Mouse (Mus musculus): Measurements from ENCODE around the gene Spon2.

Spon2 gene

DNA sequence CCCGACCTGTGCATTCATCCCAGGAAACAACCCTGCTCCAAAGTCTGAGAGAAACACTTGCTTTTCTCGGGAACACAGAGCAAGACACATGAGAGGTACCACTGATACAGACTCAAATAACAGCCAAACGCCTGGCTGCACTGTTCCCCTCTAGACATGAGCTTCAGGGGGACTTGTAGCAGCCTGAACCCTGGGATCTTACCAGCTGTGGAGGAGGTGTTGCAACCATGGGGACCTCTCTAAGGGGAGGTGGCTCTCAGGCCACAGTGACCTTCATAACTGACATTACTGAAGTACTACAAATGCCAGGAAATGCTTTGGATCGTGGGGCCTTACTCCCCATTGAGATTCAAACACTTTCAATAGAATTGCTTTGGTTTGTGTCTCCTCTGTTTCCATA is 3.5 kb downstream of the Spon2 start:
- no peak for DNase-seq

- DNase-seq, result no peak
Observed at GRCm38 (mm10) chr5:33211254-33211653, 7.0 kb downstream of the Spon2 start.

- DNase-seq, result no peak
Observed at GRCm38 (mm10) chr5:33210515-33210914, 7.7 kb downstream of the Spon2 start.

DNA sequence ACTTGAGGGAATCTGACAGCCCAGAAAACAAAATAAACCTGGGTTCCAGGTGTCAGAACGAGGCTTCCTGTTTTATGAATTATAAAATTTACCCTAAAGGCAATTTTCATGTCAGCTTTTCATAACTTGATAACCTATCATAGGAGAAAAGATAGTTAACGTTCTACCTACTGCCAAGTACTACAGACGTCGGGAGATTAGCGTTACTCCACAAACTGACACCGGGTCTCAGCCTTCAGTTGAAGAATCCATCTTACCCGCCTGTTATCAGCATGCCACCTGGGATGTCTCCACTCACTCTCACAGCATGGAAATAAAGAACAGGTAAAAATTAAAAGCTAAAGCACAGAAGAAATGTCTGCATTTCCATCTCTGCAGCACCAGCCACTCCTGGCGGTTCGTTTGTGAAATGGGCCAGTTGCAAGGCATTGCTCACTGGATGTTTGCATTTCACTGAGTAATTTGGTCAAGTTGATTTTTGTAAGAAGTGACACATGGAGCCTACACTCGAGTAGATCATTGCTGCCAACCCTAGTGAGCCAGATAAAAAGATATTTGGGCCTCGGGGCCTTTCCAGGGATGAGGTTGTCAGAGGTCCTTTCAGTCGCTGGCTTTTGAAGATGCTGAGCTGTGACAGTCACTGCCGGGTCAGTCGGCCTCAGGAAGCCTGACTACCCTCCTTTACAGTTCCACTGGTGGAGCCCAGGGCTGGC is 9.6 kb downstream of the Spon2 start:
- no peak for DNase-seq

DNA sequence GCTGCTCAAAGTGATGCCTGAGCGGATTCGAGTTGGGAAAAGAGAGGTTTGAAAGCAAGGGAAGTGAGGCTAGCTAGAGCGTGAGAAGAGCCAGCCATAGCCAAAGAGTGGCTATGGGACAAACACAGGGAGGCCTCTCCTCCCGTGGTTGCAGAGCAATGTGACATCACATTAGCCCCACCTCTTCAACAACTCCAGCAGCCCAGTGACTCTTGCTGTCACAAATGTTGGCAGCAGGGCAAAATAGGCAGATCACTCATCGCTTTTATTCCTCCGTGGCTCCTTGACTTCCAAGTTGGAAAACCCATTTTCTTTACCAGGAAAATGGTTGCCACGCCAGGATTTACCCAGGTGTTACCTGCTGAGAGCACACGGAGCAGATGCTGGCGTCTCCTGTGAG is 11.1 kb downstream of the Spon2 start:
- no peak for DNase-seq

GRCm38 (mm10) chr5:33206328-33206727 is 11.9 kb downstream of the Spon2 start:
- DNase-seq, result no peak

DNA sequence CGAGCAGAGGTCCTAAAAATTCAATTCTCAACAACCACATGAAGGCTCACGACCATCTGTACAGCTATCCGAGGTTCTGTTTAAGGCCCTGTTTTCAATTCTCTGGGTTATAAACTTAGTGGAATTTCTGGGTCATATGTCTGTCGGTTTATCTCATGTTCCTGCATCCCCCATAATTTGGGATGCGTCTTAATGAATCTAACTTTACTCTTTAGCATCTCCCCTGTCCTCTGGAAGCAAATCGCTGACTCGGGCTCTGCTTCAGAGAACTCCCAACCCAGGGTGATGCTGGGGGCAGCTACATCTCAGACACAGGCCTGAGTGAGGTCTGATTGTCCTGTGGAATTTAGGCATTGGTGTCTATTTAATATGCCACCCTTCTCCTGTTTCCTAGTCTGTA is 14.0 kb downstream of the Spon2 start:
- no peak for DNase-seq

GRCm38 (mm10) chr5:33203691-33204242 is 14.5 kb downstream of the Spon2 start:
- peak; percentile 80 for DNase-seq

- no peak for DNase-seq
Observed at GRCm38 (mm10) chr5:33203171-33203565, 15.1 kb downstream of the Spon2 start.

DNA sequence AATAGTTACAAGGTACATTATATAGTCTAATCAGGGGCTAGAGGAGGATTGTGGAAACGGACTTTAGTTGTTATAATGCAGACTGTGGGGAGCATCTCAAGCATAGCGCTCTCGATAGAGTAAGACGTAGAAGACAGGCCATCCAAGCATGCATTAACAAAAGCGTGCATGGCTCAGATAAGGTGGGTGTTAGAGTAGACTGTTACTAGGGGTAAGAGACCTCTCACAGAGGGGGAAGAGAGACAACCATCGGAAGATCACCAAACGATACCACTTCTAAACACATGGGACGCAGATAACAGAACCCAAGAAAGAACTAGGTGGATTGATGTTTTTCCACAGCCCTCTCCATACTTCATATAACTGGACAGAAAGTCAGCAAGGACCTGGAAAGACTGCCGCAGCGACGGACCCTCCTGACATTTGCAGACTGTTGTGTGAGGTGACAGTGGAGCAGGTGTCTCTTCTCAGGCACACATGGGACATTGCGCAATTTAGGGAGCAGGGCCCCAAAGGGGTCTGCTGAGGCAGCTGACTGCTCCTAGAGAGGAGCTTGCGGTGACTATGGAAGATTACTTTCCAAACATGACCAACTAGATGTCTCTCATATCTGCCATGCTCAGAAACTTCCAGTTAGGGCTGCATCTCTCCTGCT is 15.6 kb downstream of the Spon2 start:
- DNase-seq, result no peak

DNA sequence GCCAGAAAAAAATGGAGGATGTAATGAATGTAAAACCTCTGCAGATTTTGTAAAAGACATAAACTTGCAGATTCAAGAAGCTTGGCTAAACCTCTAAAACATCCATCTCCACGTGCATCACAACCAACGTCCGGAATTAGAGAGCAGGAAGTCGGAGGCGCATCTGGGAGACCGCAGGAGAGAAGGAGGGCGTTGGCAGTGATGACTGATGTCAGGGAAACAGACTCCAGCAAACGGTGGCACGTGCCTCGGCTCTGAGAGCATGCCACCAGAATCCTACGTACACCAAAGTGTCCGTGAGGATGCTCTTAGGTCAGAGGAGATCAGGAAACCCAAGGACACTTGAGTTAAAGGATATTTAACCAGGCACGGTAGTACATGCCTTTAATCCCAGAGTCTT is 16.6 kb downstream of the Spon2 start:
- DNase-seq, result no peak

DNA sequence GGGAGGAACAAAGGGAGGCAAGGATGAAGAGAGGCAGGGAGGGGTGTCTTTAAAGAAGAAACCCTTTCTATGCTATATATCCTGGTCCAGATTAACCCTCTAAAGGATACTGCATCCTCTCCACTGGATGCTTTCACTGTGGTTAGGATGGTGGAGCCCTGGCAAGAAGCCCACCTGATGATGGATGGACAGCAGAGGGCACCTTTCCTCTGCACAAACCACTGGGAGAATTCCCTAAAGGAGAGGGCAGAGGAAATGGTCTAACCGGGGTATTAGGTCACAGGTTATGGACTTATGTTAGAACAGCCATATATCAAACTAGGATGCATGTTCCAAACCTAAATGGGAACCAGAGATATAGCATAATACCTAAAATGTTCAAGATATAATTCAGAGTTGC is 18.2 kb downstream of the Spon2 start:
- no peak for DNase-seq

GRCm38 (mm10) chr5:33195246-33195852 is 22.9 kb downstream of the Spon2 start:
- no peak for DNase-seq

- no peak for DNase-seq
Observed at GRCm38 (mm10) chr5:33193567-33193966, 24.7 kb downstream of the Spon2 start.
